Mouse (Mus musculus) cerebellum, adult (tissue): ENCODE data around the gene E2f4.

Source experiments
- ATAC-seq: cut with Nextera tagmentation; 2 replicates; pipeline ENCODE4 v1.9.2; 2017; ENCODE audit warnings: mild to moderate bottlenecking, moderate library complexity, mixed read lengths; ENCODE audit not compliant: insufficient number of reproducible peaks, low FRiP score, low TSS enrichment

E2f4 gene

DNA sequence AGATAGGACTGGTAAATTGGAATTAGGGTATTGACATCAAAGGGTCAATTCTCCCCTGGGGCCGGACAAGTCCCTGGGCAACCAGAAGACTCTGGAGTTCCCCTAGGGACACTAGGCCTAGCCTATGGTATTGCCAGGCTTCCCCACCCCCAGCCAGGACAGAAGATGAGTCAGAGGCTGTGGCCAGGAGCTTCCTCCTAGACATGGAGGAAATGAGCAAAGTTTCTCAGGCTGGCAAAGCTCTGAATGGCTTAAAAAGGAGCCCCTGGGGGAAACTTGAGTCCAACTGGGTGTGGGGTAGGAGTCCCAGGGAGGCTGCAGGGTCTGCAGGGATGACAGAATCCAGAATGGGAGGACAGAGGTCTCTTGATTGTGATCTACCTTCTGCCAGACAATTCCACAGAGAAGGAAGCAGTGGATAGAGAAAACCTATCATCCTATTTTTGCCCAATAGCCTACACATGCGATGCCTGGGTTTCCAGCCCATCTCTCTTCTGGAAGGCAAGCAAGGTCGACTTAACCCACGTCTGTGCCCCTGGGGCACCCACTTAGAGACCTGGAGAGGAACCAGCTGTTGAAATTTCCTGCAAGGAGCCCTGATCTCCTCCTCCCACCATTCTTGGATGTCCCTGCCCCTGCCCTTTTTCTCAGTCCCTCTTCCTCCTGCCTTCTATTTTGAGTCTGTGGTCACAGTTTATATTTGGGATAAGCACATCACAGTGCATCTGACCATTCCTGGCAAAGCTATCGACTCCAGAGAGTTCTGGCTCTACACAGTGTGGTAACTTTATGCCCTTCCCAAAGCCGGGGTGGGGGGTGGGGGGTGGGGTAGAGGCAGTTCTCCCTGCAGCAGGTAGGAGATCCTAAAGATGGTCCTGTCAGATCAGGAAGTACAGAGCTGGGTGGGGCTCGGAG is 47.9 kb downstream of the E2f4 start:
- ATAC-seq = no peak

DNA sequence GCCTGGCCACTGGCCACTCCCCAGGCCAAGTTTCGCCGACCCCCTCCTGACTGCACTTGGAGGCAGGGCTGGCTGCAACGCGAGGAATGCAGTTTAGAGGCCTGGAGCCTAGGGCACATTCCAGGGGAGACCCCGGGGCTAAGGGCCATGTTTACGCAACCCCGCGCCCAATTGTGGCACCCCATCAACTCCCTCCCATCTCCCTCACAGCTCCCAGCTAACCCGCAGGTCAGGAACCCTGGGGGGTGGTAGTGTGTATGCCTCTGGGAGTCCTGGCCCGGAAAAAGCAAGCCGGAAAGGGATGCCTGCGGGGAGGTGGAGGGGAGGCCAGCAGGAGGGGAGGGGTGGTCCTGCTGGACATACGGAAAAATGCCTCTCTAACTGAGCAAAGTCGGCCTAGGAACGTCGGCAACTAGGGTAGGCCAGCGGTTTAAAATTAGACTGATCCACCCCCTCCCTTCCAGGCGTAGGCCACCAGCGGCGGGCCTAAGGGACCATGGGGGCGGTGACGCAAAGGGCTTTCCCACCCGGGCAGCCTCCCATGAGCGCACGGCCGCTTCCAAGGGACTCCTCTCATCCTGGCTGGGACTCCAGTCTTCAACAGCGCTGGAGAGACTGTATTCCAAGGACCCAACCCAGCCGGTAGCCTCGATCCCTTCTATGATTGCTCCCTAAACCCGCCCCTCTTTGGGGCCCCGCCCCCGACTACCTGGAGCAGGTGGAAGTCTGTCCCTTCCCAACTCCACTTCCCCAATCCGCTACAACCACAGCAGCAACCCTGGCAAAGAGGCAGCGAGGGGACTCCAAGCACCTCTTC is 49.4 kb downstream of the E2f4 start:
- no peak for ATAC-seq

DNA sequence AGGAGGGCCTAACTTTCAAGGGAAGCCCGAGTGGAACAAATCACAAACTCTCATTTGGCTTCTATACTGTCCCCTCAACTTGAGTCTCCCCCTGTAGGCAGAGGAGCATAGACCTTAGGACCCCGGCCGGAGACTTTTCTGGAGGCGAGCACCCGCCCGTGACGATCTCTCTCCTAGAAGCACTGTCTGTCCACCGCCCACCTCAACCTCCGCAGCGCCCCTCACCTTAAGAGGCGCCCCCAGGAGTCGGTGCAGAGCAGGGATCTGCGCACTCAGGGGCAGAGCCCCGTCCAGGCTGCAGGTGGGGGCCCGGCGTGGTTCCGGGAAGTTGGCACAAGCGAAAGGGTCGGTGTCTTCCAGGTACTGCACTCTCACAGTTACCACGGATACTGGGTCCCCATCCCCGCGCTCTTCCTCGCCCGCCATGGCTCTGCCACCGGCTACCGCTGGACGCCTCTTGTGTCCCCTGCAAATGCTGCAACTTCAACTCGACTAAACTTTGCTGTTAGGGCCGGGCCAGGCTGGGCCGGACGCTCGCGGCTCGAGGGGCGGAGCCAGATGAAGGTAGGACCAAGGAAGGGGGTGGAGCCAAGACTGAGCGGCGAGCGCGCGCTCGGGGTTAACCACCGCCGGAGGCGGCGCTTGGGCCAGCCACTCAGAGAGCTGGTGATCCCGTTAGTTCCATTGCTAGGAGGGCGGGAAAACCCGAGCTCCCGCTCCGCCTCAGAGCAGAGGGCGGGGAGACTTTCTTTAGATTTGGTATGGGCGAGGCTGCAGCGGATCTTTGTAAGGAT is 50.2 kb downstream of the E2f4 start, which contains the start of gene Fhod1:
Gene Fhod1, minus strand, starts transcription at position 526 of the 794 bp plus-strand sequence.
- peak; percentile 82 for ATAC-seq

DNA sequence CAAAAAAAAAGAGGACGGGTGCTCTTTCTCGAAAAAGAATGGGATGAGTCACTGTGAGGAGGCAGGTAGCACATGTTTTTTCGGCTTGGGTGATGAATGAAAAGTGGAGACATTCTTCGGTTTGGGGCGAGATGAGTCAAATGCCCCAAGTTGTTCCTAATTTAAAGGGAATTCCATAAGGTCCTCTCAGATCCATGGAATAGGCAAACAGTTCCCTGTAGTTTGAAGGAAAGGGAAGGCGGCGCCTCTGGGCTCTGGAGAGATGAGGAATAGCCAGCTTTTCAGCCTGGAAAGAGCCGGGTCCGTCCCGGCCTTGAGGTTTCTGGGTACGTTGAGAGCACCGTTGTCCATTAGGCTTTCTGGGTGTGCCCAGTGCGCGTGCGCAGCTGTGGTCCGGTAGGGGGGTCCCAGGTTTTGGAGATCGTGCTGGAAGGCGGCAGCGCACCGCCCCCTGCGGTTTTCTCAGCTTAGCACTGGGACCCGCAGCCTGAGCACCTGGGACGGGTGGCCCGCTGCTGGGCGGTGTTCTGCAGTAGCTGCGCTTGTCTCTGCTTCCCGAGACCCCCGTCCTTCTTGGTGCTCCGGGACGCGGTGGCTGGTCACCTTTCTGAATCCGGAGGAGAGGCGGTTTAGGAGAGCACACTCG is 51.1 kb downstream of the E2f4 start, which contains the start of gene Slc9a5:
Gene Slc9a5, plus strand, starts transcription at position 394 of the 646 bp plus-strand sequence.
- ATAC-seq = no peak

DNA sequence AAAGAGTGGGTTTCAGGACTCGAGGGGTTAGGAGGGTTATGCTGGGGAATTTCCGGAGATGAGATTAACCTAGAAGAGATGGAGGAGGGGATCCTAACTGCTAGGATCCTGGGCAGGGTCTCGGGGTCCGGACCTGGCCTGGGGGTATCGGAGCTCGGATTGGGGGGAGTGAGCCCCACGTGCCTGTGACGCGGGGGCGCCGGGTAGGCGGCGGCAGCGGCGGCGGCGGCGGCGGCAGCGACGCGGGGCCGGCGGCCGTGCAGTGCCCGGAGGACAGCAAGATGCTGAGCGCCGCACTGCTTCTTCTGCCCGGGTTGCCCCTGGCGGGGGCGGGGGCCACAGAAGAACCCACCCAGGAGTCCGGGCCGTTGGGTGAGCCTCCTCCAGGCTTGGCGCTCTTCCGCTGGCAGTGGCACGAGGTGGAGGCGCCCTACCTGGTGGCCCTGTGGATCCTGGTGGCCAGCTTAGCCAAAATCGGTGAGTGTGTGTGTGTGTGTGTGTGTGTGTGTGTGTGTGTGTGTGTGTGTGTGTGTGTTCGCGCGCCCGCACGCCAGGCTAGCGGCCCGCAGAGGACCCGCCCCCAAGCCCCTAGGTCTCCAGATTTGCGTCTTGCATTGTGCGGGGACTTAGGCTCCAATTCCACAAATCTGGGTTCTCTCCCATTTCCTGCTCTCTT is 51.8 kb downstream of the E2f4 start:
- ATAC-seq = 0 out of 2 replicates have a peak, but pooled peaks have one; percentile 4

DNA sequence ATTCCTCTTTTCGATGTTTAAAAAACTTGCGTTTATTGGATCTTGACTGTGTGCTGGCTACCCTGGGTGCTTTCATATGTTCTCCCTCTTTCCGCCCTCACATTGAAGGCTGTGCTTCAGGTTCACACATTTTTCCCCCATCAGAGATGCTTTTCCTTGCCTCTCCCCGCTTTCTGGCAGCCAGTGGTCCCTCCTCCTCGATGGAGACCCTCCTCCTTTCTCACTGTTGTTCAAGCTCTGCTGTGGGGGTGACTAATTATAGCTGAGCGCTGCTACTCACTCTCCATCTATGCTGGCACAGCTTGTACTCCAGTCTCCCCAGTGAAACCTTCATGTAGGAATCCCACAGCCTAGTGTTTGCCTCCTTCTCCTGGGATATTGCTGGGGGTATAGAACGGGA is 52.7 kb downstream of the E2f4 start:
- no peak for ATAC-seq

DNA sequence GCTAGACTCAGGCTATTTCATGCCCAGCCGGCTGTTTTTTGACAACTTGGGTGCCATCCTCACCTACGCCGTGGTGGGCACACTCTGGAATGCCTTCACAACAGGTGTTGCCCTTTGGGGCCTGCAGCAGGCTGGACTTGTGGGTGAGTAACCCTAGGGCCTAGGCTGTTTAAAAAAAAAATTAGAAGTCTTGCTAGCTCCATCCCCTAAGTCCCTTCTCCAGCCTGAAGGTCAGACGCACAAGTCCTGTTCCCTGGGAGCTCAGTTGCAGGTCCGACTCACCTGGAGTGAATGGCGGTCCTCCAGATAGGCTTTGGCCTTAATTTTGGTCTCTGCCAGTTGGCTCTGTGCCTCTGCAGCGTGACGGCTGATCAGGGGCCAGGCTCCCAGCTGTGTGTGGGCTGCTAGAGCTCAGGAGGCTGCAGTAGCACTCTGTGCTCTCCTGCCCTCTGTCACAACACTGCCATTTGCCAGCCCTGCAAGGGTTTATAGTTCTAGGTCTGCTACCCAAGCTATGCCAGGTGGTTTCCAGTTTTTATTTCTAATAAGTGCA is 56.2 kb downstream of the E2f4 start:
- ATAC-seq = no peak

DNA sequence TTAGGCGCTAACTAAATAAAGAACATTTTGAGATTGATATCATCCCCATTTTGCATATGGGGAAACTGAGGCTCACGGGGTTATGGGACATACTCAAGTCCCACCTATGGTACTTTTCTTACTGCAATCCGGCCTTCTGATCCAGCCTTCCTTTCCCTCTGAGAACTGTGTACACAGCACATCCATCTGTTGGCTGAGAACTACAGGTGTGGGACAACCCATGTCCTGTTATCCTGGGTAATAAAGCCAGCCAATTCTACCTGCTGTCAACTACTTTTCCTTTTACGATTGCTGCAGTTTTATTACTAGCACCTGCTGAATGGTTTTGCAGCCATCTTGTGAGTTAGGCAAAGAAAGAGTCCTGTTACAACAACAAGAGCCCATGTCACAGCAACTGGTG is 57.1 kb downstream of the E2f4 start:
- no peak for ATAC-seq
